Mouse (Mus musculus) stomach, postnatal 0 days (tissue): Measurements from ENCODE around the gene Rgs9bp. TPM values are rescaled to one million over a fixed set of nuclear protein-coding genes. Genes with fewer than 3 reads are reported as not detected.

Experiments used
- ATAC-seq: fragments of 200-750 bp; cut with Nextera tagmentation; 2 replicates; pipeline ENCODE4 v1.8.0; 2017; ENCODE audit not compliant: low FRiP score, low TSS enrichment
- DNase-seq: peaks from one replicate; pipeline ENCODE4 v3.0.0-alpha.2; 2016; ENCODE audit warnings: low spot score
- H3K27ac ChIP-seq: fragments of 300-500 bp; sonication (generic); replicated peaks from 2 replicates; pipeline ENCODE4 v1.5.1; 2014; ENCODE audit warnings: mild to moderate bottlenecking, control low read depth
- H3K27me3 ChIP-seq: fragments of 300-500 bp; sonication (generic); 2 replicates; pipeline ENCODE4 v1.6.1; 2014; ENCODE audit warnings: low read length; ENCODE audit not compliant: control insufficient read depth, insufficient read depth
- H3K36me3 ChIP-seq: fragments of 300-500 bp; sonication (generic); 2 replicates; pipeline ENCODE4 v1.6.1; 2014; ENCODE audit warnings: low read length, mixed read lengths; ENCODE audit not compliant: control insufficient read depth, insufficient read depth
- H3K4me1 ChIP-seq: fragments of 300-500 bp; sonication (generic); replicated peaks from 2 replicates; pipeline ENCODE4 v1.6.1; 2014; ENCODE audit warnings: antibody characterized with exemption; ENCODE audit not compliant: control insufficient read depth, insufficient read depth
- H3K4me2 ChIP-seq: fragments of 300-500 bp; sonication (generic); replicated peaks from 2 replicates; pipeline ENCODE4 v1.6.1; 2014; ENCODE audit warnings: low read depth, mild to moderate bottlenecking, control low read depth, moderate library complexity
- H3K4me3 ChIP-seq: fragments of 300-500 bp; sonication (generic); 2 replicates; pipeline ENCODE4 v1.5.1; 2014; ENCODE audit warnings: low read depth, low read length, control low read depth
- H3K9ac ChIP-seq: fragments of 300-500 bp; sonication (generic); 2 replicates; pipeline ENCODE4 v1.6.1; 2014; ENCODE audit warnings: mild to moderate bottlenecking, low read length, control low read depth, mixed read lengths
- H3K9me3 ChIP-seq: fragments of 300-500 bp; sonication (generic); 2 replicates; pipeline ENCODE4 v1.6.1; 2016; ENCODE audit warnings: low read length; ENCODE audit not compliant: control insufficient read depth
- CTCF ChIP-seq: IDR thresholded peaks from 2 replicates; pipeline ENCODE4 v1.5.1; 2016; ENCODE audit warnings: antibody characterized with exemption, low read depth, mild to moderate bottlenecking, moderate library complexity
- EP300 ChIP-seq: optimal IDR thresholded peaks from 2 replicates; pipeline ENCODE3; 2016; ENCODE audit warnings: antibody characterized with exemption
- WGBS: fragments of 180-500 bp; shearing (Covaris S2); extraction: QIAGEN DNeasy Blood & Tissue Kit; methylation state at CpG from one replicate; pipeline ENCODE4 v1.1.7; 2014; 5-methylcytosine and 5-hydroxymethylcytosine counted together
- polyA plus RNA-seq: library from polyadenylated mRNA; unstranded; fragments of >200 nt; fragmentation: Nextera tagmentation; extraction: Ambion mirVana; gene quantifications from 2 replicates; pipeline ENCODE4 v1.2.1, GENCODE M21; 2015

The Rgs9bp gene
- polyA plus RNA-seq, result 0.28 and 0.48 TPM in 2 replicates

GRCm38 (mm10) chr7:35585191-35586054 is at the start of gene Rgs9bp:
Gene Rgs9bp (minus strand): TSS chr7:35585582.
- Histone ChIP-seq H3K27ac (peak within 1 kb of the TSS; percentile 35; the same call in 1 of the 2 replicates), H3K27me3 (no peaks in the 10 kb centered on the region; the same call in 1 of the 2 replicates), H3K9me3 (no peaks in the 10 kb centered on the region), H3K4me2 (peak within 1 kb of the TSS; percentile 98), H3K9ac (peak within 1 kb of the TSS; percentile 74), H3K4me3 (peak within 1 kb of the TSS; percentile 93), H3K36me3 (no peaks in the 10 kb centered on the region), H3K4me1 (peaks cover 6% of the 10 kb centered on the region)
- WGBS, result under 1% methylated on average over 40 of the region's 45 CpGs
- TF ChIP-seq CTCF (no peak), EP300 (no peak)
- ATAC-seq (peak; percentile 60), DNase-seq (peak; percentile 73)

GRCm38 (mm10) chr7:35628496-35628895 is 43.1 kb upstream of the Rgs9bp start:
- Histone ChIP-seq H3K9me3 (no peaks in the 10 kb centered on the region), H3K4me1 (no peaks in the 10 kb centered on the region), H3K4me3 (no peak overlapping the region), H3K36me3 (peaks cover 25% of the 10 kb centered on the region), H3K27me3 (no peaks in the 10 kb centered on the region), H3K4me2 (no peak overlapping the region), H3K27ac (no peak overlapping the region), H3K9ac (no peak overlapping the region)
- DNase-seq, result peak; percentile 48
- 76% methylated on average over 5 of the region's 5 CpGs for WGBS
- TF ChIP-seq EP300 (no peak), CTCF (peak; percentile 78)
- no peak for ATAC-seq

- Histone ChIP-seq H3K4me3 (no peak overlapping the region), H3K9me3 (no peaks in the 10 kb centered on the region), H3K9ac (no peak overlapping the region), H3K36me3 (peaks cover 31% of the 10 kb centered on the region), H3K4me1 (no peaks in the 10 kb centered on the region), H3K27me3 (no peaks in the 10 kb centered on the region), H3K27ac (no peak overlapping the region), H3K4me2 (no peak overlapping the region)
- 95% methylated on average over 10 of the region's 10 CpGs for WGBS
- DNase-seq, result no peak
- TF ChIP-seq CTCF (no peak), EP300 (no peak)
- ATAC-seq, result no peak
These were observed 42.0 kb upstream of the Rgs9bp start for GRCm38 (mm10) chr7:35627371-35627770.

- H3K4me2 ChIP-seq, result no peak overlapping the region
- H3K4me1 ChIP-seq, result no peaks in the 10 kb centered on the region
- peak; percentile 29; the same call in 1 of the 2 replicates for TF ChIP-seq CTCF
- TF ChIP-seq EP300, result no peak
- H3K27ac ChIP-seq, result no peak overlapping the region
- DNase-seq (no peak), ATAC-seq (no peak)
- H3K4me3 ChIP-seq, result no peak overlapping the region
- WGBS, result 99% methylated on average over 5 of the region's 5 CpGs
- no peaks in the 10 kb centered on the region for H3K27me3 ChIP-seq
- no peaks in the 10 kb centered on the region for H3K9me3 ChIP-seq
- peaks cover 30% of the 10 kb centered on the region for H3K36me3 ChIP-seq
- no peak overlapping the region for H3K9ac ChIP-seq
These were observed 40.7 kb upstream of the Rgs9bp start for GRCm38 (mm10) chr7:35626038-35626437.

- peaks cover 30% of the 10 kb centered on the region for H3K36me3 ChIP-seq
- no peak for ATAC-seq
- H3K4me3 ChIP-seq, result no peak overlapping the region
- no peak overlapping the region for H3K4me2 ChIP-seq
- no peak for DNase-seq
- WGBS, result 91% methylated on average over 10 of the region's 10 CpGs
- H3K4me1 ChIP-seq, result no peaks in the 10 kb centered on the region
- H3K9me3 ChIP-seq, result no peaks in the 10 kb centered on the region
- no peak overlapping the region for H3K9ac ChIP-seq
- TF ChIP-seq CTCF, result no peak
- no peak for TF ChIP-seq EP300
- no peak overlapping the region for H3K27ac ChIP-seq
- no peaks in the 10 kb centered on the region for H3K27me3 ChIP-seq
These were observed 37.2 kb upstream of the Rgs9bp start for GRCm38 (mm10) chr7:35622626-35623025.

- DNase-seq, result no peak
- ATAC-seq, result no peak
- TF ChIP-seq EP300, result no peak
- no peak for TF ChIP-seq CTCF
- no peak overlapping the region for H3K4me2 ChIP-seq
- no peak overlapping the region for H3K4me3 ChIP-seq
- no peak overlapping the region for H3K27ac ChIP-seq
- 77% methylated on average over 4 of the region's 4 CpGs for WGBS
- no peaks in the 10 kb centered on the region for H3K27me3 ChIP-seq
- H3K9ac ChIP-seq, result no peak overlapping the region
- H3K4me1 ChIP-seq, result no peaks in the 10 kb centered on the region
- H3K36me3 ChIP-seq, result peaks cover 30% of the 10 kb centered on the region
- H3K9me3 ChIP-seq, result no peaks in the 10 kb centered on the region
These were observed 32.1 kb upstream of the Rgs9bp start for GRCm38 (mm10) chr7:35617513-35617912.
